Mouse (Mus musculus): Measurements from ENCODE around the gene Cdh10. TPM values are rescaled to one million over a fixed set of nuclear protein-coding genes. Genes with fewer than 3 reads are reported as not detected.

The Cdh10 gene
- polyA plus RNA-seq, 1 experiment from 2014 or later = 19.7 TPM

DNA sequence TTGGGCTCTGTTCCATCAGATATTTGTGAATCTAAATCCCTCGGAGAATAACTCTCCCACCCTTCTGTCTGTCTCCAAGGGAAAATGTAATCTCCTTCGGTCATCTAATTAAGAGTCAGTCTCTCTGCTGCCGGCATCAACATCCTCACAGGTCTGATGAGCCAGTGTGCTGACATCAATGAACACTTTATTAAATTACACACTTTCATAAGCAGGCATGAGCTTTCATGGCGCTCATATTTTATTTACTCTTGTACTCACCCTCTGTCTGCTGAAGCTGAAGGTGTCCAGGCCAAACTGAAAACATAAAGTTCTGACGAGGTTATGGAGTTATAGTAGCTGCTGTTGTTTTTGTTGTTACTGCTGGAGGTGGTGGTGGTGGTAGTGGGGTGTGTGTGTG is 62.7 kb downstream of the Cdh10 start:
- Histone ChIP-seq H3K27ac (no peak overlapping the region), H3K4me3 (no peak overlapping the region), H3K27me3 (no peaks in the 10 kb centered on the region), H3K4me1 (replicated peaks) (no peaks in the 10 kb centered on the region), H3K9ac (no peak overlapping the region), H3K9me3 (no peaks in the 10 kb centered on the region), H3K36me3 (no peaks in the 10 kb centered on the region), H3K4me2 (no peak overlapping the region)
- WGBS = 59% methylated on average over 5 of the region's 5 CpGs
- no peak for ATAC-seq (ENCODE audit: low FRiP score)

DNA sequence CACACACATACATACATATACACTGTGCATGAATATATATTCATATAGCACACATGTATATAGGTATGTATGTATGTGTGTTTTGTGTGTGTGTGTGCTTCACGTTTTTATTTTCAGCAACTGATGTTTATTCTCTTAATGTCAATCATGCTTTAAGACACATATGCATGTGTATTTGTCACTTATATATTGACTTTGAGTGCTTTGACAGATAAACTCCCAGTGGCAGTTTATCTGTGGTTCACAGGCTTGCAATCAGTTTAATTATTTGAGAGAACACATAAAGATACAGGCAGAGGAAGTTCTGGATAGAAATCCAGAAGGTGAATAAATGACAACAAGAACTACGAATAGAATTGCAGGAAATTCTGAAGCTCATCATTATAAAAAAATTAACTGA is 67.9 kb downstream of the Cdh10 start:
- 89% methylated on average over 2 of the region's 2 CpGs for WGBS
- no peak for ATAC-seq (ENCODE audit: low FRiP score)
- no peaks in the 10 kb centered on the region for H3K36me3 ChIP-seq

DNA sequence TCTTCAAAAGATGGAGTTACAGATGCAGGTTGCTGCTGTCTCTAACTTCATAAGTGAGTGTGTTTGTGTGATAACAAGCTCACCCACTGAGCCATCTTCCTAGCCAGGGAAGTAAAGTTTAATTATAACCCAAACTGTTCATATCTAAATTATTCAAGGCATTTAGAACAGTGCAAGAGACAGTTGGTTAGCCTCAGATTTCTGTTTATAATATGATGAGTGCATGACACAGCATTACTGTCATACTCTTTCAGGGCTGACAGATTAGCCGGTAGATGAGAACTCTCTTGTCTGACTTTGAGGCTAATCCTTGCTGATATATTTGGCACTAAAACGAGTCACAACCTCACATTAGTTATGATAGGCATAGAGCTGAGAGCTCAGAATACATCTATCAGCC is 70.2 kb downstream of the Cdh10 start:
- 72% methylated on average over 2 of the region's 2 CpGs for WGBS
- Histone ChIP-seq H3K4me3 (no peak overlapping the region), H3K9ac (no peak overlapping the region), H3K27me3 (no peaks in the 10 kb centered on the region), H3K36me3 (no peaks in the 10 kb centered on the region), H3K4me2 (no peak overlapping the region), H3K4me1 (replicated peaks) (no peaks in the 10 kb centered on the region), H3K9me3 (no peaks in the 10 kb centered on the region), H3K27ac (no peak overlapping the region)
- no peak for ATAC-seq (ENCODE audit: low FRiP score)

More for the DNA sequence above, 67.9 kb downstream of the Cdh10 start:
- no peak overlapping the region for H3K9ac ChIP-seq
- H3K4me2 ChIP-seq = no peak overlapping the region
- H3K27me3 ChIP-seq = no peaks in the 10 kb centered on the region
- no peaks in the 10 kb centered on the region for H3K9me3 ChIP-seq
- H3K27ac ChIP-seq = no peak overlapping the region
- H3K4me3 ChIP-seq = no peak overlapping the region
- H3K4me1 ChIP-seq (replicated peaks) = no peaks in the 10 kb centered on the region

DNA sequence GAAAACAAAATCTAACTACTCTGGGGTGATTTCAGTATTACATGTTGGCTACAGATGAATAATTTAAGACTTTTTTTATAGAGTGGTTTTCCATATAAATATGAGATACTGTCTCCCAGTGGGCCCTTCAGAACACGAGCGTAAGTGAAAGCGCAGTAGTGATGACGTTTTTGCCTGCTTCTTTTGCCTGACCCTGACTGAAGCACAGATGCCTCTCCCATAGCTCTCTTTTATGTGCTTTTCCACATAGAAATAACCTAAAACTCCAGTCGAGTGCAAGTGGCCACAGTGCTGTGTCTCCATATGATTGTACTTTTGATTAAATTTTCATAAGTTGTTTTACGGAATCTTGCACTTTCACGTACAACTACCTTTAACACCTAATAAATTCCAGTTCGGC is 71.6 kb downstream of the Cdh10 start:
- Histone ChIP-seq H3K4me2 (no peak overlapping the region), H3K9me3 (no peaks in the 10 kb centered on the region), H3K4me1 (replicated peaks) (no peaks in the 10 kb centered on the region), H3K27ac (no peak overlapping the region), H3K9ac (no peak overlapping the region), H3K36me3 (no peaks in the 10 kb centered on the region), H3K27me3 (no peaks in the 10 kb centered on the region), H3K4me3 (no peak overlapping the region)
- no peak for ATAC-seq (ENCODE audit: low FRiP score)
- 89% methylated on average over 8 of the region's 8 CpGs for WGBS

DNA sequence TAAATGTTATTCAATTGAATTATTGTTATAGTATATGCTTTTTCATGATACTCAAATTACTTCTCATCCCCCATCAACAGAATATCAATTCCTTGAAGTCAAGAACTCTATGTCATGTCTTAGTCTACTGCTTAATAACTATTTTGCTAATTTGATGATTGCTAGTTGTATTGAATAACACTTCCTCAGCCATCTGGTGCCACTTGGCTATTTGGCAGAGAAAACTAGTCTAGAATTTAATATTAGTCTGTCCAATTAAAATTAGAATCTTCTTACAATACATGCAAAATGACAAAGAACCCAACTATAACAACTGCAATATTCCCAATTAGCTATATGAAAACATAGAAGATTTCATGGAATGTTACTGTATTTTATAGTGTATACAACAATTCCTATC is 82.0 kb downstream of the Cdh10 start:
- Histone ChIP-seq H3K36me3 (no peaks in the 10 kb centered on the region), H3K4me1 (replicated peaks) (no peaks in the 10 kb centered on the region), H3K4me3 (no peak overlapping the region), H3K4me2 (no peak overlapping the region), H3K27ac (no peak overlapping the region), H3K27me3 (no peaks in the 10 kb centered on the region), H3K9ac (no peak overlapping the region), H3K9me3 (no peaks in the 10 kb centered on the region)
- ATAC-seq (ENCODE audit: low FRiP score) = no peak

DNA sequence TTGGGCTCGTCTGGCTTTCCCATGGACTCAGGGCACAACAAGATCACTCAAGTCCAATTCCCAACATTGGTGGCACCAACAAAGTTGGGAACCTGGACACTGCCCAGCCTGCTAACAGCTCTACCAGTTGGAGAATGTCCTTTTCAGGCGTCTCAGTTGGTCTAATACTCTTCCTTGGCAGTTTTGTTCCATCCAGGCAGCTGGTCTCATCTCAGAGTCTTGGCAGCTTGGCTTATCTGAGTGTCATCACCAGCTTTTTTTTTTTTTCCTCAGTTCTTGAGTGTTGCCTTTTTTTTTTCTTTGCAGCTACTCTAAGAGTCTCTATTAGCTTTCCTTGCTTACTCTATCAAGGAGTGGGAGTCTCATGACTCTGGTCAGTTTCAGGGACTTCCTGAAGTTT is 85.4 kb downstream of the Cdh10 start:
- Histone ChIP-seq H3K4me3 (no peak overlapping the region), H3K4me2 (no peak overlapping the region), H3K27me3 (no peaks in the 10 kb centered on the region), H3K9ac (no peak overlapping the region), H3K4me1 (replicated peaks) (no peaks in the 10 kb centered on the region), H3K27ac (no peak overlapping the region), H3K36me3 (no peaks in the 10 kb centered on the region), H3K9me3 (no peaks in the 10 kb centered on the region)
- no peak for ATAC-seq (ENCODE audit: low FRiP score)
- WGBS = 77% methylated on average over 2 of the region's 2 CpGs

DNA sequence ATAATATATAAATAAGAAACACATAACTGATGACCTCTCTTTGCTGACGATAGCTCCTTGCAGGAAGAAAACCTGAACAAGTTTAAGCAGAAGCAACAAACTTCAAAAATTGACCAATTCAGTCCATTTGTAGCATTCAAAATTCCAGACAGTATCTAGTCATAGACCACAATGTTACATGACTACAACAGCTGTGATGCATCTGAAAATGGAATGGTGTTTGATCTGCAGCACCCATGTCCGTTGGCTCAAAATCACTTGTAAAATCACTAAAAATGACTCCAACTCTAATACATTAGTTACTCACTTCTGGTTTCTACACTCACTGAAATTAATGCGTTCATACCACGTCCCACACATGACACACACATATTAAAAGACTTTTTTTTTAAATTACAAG is 91.9 kb downstream of the Cdh10 start:
- ATAC-seq (ENCODE audit: low FRiP score) = no peak
- Histone ChIP-seq H3K4me1 (replicated peaks) (no peaks in the 10 kb centered on the region), H3K36me3 (no peaks in the 10 kb centered on the region), H3K9me3 (no peaks in the 10 kb centered on the region), H3K27me3 (no peaks in the 10 kb centered on the region), H3K27ac (no peak overlapping the region), H3K4me3 (no peak overlapping the region), H3K9ac (no peak overlapping the region), H3K4me2 (no peak overlapping the region)
- WGBS = 94% methylated on average over 4 of the region's 4 CpGs

DNA sequence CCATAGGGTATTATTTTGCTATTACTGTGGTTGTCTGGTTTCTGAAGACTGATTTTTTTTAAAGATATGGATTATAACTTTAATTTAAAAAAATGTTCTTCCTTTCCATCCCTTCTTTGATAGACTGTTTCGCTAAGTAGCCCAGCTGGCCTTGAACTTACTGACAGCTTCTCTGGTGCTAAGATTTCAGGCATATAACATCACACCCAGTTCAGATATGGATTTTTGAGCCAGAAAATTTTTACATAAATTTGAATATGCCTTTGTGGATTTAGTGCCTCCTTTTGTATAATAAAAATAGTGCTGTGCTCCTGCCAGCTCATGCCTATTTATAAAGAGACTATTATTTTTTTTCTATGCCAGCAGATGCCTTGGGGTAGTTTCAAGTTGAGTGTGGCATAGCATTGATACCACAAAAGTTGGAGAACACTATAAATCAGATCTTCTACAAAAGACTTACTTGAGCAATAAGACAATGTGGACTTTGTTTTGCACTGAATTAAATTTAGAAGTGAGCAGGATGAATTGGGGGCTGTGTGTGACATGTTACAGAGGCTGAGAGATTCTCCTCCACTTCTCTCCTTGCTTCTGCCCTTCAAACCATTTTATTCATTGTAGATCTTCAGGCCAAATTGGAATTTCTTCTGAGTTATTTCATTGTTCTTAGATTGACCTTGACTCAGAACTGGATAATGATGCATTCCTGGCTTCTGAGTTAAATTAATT is 106.8 kb downstream of the Cdh10 start:
- no peaks in the 10 kb centered on the region for H3K9me3 ChIP-seq
- no peaks in the 10 kb centered on the region for H3K4me1 ChIP-seq (replicated peaks)
- no peaks in the 10 kb centered on the region for H3K27me3 ChIP-seq
- no peak overlapping the region for H3K4me2 ChIP-seq
- no peak for ATAC-seq (ENCODE audit: low FRiP score)
- no peak overlapping the region for H3K9ac ChIP-seq
- no peak overlapping the region for H3K27ac ChIP-seq
- WGBS = 89% methylated on average over 1 of the region's 1 CpGs
- H3K4me3 ChIP-seq = no peak overlapping the region
- H3K36me3 ChIP-seq = no peaks in the 10 kb centered on the region

DNA sequence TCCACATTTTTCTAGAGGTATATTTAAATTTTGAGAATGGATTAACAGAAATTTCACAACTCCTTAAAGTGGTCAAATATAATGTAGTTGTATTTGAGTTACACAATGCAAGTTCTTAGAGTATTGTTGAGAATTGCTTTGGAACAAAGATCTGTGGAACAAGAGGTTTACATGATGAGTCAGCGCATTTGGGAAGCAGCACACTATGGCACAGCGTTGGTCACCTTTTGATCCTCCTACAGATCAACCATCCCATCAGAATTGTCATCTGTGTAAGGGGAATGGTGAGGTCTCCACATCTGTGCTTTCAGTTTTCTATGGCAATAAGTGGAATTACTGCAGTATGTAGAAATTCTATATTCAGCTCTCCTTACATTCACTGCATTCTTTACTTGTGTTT is 108.2 kb downstream of the Cdh10 start:
- Histone ChIP-seq H3K9ac (no peak overlapping the region), H3K4me3 (no peak overlapping the region), H3K9me3 (no peaks in the 10 kb centered on the region), H3K27ac (no peak overlapping the region), H3K36me3 (no peaks in the 10 kb centered on the region), H3K4me2 (no peak overlapping the region), H3K27me3 (no peaks in the 10 kb centered on the region), H3K4me1 (replicated peaks) (no peaks in the 10 kb centered on the region)
- 77% methylated on average over 2 of the region's 2 CpGs for WGBS
- no peak for ATAC-seq (ENCODE audit: low FRiP score)

DNA sequence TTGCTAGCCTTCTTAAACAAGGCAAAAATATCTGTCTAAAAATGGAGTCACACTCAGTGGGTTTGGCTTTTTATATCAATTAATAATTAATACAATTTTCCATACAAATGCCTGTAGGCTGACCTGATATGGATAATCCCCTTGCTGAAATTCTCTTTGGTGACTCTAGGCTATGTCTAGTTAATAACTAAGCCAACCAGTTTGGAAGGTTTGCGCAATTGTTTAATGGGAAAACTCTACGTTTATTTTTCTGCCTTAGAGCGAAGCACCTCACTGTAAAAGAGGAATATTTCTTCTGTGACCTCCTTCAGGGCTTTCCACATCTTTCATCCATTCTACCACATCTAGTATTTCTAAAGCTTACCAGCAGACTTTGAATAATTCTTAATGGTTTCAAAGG is 133.5 kb downstream of the Cdh10 start:
- H3K27ac ChIP-seq = no peak overlapping the region
- H3K4me2 ChIP-seq = no peak overlapping the region
- no peak overlapping the region for H3K9ac ChIP-seq
- no peaks in the 10 kb centered on the region for H3K36me3 ChIP-seq
- H3K4me1 ChIP-seq (replicated peaks) = no peaks in the 10 kb centered on the region
- ATAC-seq (ENCODE audit: low FRiP score) = no peak
- no peaks in the 10 kb centered on the region for H3K9me3 ChIP-seq
- no peak overlapping the region for H3K4me3 ChIP-seq
- no peaks in the 10 kb centered on the region for H3K27me3 ChIP-seq
- 94% methylated on average over 3 of the region's 3 CpGs for WGBS

DNA sequence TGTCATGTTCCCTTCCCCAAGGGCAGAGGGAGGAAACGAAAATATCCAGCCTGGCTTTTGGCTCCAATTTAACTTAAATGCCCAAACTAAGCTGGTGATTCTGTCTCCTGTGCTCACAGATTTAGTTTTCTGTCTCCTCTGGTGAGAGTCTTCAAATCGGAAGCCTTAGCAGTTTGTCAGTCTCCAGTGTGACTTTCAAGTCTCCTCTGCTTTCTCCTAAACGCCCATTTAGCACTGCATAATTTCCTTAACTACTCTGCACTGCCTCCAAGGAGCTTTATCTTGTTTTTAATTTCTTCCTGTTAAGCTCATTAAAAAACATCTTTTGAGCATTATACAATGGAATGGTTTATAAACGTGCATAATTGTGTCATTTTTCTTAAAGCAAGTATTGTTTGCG is 156.3 kb downstream of the Cdh10 start:
- Histone ChIP-seq H3K27ac (no peak overlapping the region), H3K4me1 (replicated peaks) (0 out of 2 replicates have a peak, but pooled peaks cover 3% of the 10 kb centered on the region), H3K9ac (no peak overlapping the region), H3K27me3 (no peaks in the 10 kb centered on the region), H3K4me3 (no peak overlapping the region), H3K4me2 (no peak overlapping the region), H3K9me3 (no peaks in the 10 kb centered on the region), H3K36me3 (no peaks in the 10 kb centered on the region)
- no peak for ATAC-seq (ENCODE audit: low FRiP score)
- WGBS = 59% methylated on average over 5 of the region's 5 CpGs

DNA sequence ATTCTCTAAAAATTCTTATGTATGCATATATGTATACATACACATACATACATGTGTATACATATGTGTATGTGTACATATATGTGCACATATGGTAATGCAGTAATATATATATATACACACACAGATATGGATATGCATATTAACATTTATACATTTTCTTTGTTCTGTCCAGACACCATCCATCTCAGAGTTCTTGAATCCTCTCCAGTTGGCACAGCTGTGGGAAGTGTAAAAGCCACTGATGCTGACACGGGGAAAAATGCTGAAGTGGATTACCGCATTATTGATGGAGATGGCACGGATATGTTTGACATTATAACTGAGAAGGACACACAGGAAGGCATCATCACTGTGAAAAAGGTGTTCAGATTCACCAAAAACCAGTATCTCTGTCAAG is 166.1 kb downstream of the Cdh10 start:
- no peak overlapping the region for H3K4me3 ChIP-seq
- 65% methylated on average over 3 of the region's 3 CpGs for WGBS
- H3K9ac ChIP-seq = no peak overlapping the region
- no peaks in the 10 kb centered on the region for H3K27me3 ChIP-seq
- H3K36me3 ChIP-seq = no peaks in the 10 kb centered on the region
- no peak overlapping the region for H3K4me2 ChIP-seq
- ATAC-seq (ENCODE audit: low FRiP score) = 0 out of 2 replicates have a peak, but pooled peaks have one; percentile 28
- no peaks in the 10 kb centered on the region for H3K9me3 ChIP-seq
- 0 out of 2 replicates have a peak overlapping the region, but pooled peaks have one; percentile 1 for H3K27ac ChIP-seq
- no peaks in the 10 kb centered on the region for H3K4me1 ChIP-seq (replicated peaks)

DNA sequence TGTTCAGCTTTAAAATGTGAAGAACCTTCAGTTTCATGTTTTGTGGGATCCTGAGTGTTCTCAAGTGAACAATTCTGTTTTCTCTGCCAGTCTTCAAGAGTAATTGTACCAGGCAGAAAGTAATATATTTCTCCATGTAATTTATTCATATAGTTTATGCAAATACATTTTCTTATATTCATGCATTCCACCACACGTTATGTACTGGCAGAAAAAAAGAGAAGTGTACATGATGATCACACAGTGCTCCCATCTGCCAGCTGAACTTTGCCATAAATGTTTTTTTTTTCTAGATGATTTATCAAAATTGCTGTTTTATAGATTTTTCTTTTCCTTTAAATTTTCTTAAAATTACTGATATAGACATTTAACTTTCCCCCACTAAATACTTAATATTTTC is 168.9 kb downstream of the Cdh10 start:
- 68% methylated on average over 1 of the region's 1 CpGs for WGBS

More for the DNA sequence above, 168.9 kb downstream of the Cdh10 start:
- Histone ChIP-seq H3K27me3 (no peaks in the 10 kb centered on the region), H3K9me3 (no peaks in the 10 kb centered on the region), H3K4me2 (no peak overlapping the region), H3K9ac (no peak overlapping the region), H3K4me3 (no peak overlapping the region), H3K36me3 (no peaks in the 10 kb centered on the region), H3K27ac (no peak overlapping the region), H3K4me1 (replicated peaks) (no peaks in the 10 kb centered on the region)
- ATAC-seq (ENCODE audit: low FRiP score) = no peak

All from hindbrain, embryonic 13.5 days (tissue).